Mouse (Mus musculus): ENCODE measurements around the gene Arhgap11a.

DNA sequence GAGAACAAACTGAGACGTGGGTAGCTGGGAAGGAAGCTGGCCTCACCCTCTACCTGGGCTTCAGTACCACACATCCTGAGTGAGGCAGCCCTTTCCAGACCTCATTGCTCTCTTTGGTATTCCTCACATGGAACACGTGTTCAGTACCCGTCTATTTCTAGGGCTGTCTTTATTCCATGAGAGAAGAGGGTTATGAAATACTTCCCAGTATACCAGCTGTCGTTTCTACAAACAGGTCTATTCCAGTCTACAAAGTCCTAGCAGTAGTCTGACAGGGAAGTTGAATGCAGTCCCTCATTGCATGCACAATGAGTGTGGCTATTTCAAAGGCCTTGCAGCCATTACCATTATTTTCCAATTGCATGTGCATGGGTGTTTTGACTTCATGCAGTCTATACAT is 42.7 kb downstream of the Arhgap11a start:
- TF ChIP-seq POLR2A (IDR thresholded peaks at IDR 0.05; ENCODE audit: insufficient read depth, low read depth, low read length) (no peak), CTCF (IDR thresholded peaks at IDR 0.05; ENCODE audit: insufficient read depth, low read depth, low read length) (no peak)
